Mouse (Mus musculus) brown adipose tissue, adult 24 weeks (tissue): Measurements from ENCODE around the gene Hoxb5. TPM values are rescaled to one million over a fixed set of nuclear protein-coding genes. Genes with fewer than 3 reads are reported as not detected.

Source experiments
- H3K27ac ChIP-seq: fragments of 200-500 bp; replicated peaks from 2 replicates; pipeline ENCODE4 v1.5.1; 2012; ENCODE audit warnings: low read depth, mild to moderate bottlenecking, low read length
- H3K4me1 ChIP-seq: fragments of 200-500 bp; 2 replicates; pipeline ENCODE4 v1.6.1; 2012; ENCODE audit warnings: low read length, mixed read lengths; ENCODE audit not compliant: control insufficient read depth, insufficient read depth, insufficient read length
- H3K4me3 ChIP-seq: fragments of 200-500 bp; 2 replicates; pipeline ENCODE4 v1.5.1; 2012; ENCODE audit warnings: low read depth, mild to moderate bottlenecking, low read length, moderate library complexity; ENCODE audit not compliant: insufficient read depth
- polyA plus RNA-seq: library from polyadenylated mRNA; stranded (reverse); fragments of >200 nt; gene quantifications from 2 replicates; pipeline ENCODE4 v1.2.4, GENCODE M21; 2012; ENCODE audit not compliant: missing spikeins, insufficient read depth, insufficient read length

Gene Hoxb5
- polyA plus RNA-seq, 1 experiment: 1.1 TPM

DNA sequence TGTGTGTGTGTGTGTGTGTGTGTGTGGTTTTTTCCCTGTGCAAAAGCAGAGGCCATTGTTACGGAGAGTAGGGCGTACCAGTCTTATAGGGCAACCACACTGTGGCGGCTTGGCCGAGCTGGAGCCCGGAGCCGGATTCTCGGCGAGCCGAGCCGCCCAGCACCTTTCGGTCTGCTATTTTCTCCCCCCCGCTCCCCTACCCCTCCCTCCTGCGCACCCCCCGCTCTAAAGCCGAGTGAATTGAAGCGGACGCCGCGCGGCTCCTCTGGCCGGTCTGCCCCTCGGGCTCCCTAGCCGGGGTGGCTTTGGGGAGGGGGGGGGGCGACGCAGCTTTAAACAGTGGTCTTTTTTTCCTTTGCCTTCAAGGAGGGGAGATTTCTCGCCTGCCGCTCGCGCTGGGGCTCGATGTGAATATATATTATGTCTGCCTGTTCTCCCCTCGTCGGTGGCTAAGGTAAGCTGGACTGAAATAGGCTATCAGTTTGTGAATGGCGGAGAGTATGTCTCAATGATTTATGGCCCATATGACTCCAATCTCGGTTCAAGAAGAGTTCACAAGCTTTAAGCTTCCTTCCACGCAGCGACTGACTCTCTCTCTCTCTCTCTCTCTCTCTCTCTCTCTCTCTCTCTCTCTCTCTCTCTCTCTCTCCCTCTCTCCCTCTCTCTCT is 37.7 kb downstream of the Hoxb5 start:
- peak overlapping the region; percentile 61 for H3K27ac ChIP-seq
- H3K4me3 ChIP-seq: peak overlapping the region; percentile 93
- H3K4me1 ChIP-seq: peaks cover 13% of the 10 kb centered on the region

DNA sequence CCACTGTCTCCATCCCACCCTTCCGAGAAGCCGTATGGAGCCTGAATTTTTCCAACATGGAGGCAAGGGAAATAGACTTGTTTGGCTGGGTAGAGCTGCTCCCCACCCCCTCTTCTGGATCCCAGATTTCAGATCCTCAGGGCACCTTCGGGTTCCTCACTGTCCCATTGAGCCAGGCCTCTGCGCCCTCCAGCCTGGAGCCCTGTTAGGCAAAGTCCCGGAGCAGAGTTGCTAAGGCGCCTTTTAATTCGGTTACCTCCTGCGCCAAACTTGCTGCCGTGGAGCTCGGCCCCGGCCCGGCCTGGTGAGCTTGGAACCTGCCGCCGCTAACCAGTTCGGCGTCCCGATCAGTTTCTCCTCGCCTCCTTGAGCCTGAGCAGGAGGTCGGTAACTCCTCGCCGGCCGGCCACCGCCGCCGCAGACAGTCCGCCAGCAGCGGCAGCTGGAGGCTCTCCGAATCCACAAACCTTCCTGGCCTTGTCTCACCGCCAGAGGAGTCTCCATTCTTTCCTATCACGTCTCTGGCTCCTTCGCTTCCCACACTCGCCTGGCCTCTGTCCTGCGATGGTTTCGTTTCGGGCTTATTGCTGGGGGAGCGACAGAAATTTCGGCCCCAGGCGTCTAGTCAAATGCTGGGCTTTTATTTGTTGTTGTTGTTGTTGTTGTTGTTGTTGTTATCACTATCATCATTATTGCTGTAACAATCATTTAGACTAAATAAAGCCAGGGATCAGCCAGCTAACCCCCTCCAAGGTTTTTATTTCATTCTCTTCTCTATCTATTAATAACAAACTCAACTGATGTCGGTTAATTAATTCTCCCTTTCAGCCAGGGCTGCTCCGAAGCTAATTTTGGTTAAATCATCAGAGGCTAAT is 38.8 kb downstream of the Hoxb5 start:
- H3K4me1 ChIP-seq: peaks cover 18% of the 10 kb centered on the region
- H3K27ac ChIP-seq: peak overlapping the region; percentile 99
- peak overlapping the region; percentile 93 for H3K4me3 ChIP-seq

DNA sequence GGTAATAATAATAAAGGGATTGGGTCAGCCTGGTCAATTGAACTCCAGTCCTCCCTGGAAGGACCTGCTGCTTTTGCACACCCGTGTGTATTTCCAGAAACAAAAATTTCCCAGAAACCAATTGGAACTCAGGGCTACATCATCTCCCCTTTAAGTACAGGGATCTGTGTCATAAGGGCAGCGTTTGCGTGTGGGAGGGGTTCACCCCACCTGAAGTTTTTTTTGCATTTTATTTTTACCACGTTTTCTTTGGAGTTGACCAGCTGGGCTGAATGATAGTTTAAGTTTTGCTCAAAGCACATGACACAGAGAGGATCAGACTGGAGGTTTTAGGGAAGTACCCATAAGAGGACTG is 39.4 kb downstream of the Hoxb5 start:
- Histone ChIP-seq H3K4me1 (peaks cover 18% of the 10 kb centered on the region), H3K27ac (peak overlapping the region; percentile 99), H3K4me3 (peak overlapping the region; percentile 31)

DNA sequence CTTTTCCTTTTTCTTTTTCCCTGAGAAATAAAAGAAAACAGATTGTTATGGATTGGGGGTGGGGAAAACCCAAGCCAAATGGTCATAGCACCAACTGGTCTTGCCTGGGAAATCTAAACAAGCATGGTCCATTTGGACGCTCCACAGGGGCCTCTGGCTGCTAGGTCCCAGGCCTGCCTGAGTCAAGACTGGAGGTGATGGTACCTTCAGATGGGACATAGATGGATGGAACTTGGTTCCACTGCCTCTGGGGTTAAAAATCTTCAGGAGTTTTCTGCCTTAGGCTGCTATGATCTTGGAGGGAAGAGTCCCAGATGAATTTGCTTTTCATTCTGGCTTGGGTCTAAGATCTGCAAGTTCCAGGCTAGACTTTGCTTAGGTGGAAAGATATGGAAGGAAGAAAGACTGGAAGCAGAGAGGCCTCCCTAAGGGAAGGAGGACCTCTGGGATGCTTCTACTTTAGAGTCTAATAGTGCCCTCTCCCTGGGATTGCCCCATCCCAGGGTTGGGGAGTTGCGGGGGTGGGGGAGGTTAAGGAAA is 40.1 kb downstream of the Hoxb5 start:
- H3K27ac ChIP-seq: no peak overlapping the region
- H3K4me1 ChIP-seq: peaks cover 23% of the 10 kb centered on the region
- no peak overlapping the region for H3K4me3 ChIP-seq

DNA sequence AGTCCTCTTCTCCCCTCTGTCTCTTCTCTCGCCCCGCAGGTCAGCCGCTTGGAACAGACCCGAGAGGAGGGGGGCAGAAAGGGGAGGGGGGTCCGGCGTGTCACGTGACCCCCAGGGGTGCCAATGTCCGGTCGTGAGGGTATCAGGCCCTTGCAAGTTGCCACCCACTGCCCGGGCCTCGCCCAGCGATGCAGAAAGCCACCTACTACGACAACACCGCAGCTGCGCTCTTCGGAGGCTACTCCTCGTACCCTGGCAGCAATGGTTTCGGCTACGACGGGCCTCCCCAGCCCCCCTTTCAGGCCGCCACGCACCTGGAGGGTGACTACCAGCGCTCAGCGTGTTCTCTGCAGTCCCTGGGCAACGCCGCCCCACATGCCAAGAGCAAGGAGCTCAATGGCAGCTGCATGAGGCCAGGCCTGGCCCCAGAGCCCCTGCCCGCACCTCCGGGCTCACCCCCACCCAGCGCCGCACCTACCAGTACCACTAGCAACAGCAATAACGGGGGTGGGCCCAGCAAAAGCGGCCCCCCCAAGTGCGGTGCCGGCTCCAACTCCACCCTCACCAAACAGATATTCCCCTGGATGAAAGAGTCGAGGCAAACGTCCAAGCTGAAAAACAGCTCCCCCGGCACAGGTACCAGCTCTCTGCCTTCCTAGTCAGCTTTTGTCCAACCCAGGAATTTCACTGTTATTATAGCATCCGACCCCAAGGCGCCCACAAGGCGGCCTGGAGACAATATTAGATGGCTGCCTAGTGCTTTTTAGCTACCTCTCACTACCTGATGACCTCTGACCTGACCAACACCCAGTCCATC is 41.1 kb downstream of the Hoxb5 start:
- peak overlapping the region; percentile 15; the same call in 1 of the 2 replicates for H3K4me3 ChIP-seq
- peaks cover 25% of the 10 kb centered on the region for H3K4me1 ChIP-seq
- H3K27ac ChIP-seq: 0 out of 2 replicates have a peak overlapping the region, but pooled peaks have one; percentile 5

DNA sequence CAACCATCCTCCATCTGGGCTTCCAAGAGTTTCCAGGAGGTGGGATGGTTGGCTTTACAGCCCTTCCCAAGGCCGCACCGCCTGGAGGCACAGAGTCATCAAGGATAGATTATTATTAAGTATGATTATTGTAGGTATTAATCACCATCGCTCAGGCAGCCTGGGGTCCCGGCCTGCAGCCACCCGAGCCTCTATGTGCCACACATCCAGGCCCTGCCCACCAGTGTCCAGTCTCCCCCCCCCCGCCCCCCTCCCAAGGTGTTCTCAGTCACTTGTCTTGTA is 41.7 kb downstream of the Hoxb5 start:
- Histone ChIP-seq H3K4me1 (peaks cover 22% of the 10 kb centered on the region), H3K27ac (0 out of 2 replicates have a peak overlapping the region, but pooled peaks have one; percentile 5), H3K4me3 (no peak overlapping the region)

DNA sequence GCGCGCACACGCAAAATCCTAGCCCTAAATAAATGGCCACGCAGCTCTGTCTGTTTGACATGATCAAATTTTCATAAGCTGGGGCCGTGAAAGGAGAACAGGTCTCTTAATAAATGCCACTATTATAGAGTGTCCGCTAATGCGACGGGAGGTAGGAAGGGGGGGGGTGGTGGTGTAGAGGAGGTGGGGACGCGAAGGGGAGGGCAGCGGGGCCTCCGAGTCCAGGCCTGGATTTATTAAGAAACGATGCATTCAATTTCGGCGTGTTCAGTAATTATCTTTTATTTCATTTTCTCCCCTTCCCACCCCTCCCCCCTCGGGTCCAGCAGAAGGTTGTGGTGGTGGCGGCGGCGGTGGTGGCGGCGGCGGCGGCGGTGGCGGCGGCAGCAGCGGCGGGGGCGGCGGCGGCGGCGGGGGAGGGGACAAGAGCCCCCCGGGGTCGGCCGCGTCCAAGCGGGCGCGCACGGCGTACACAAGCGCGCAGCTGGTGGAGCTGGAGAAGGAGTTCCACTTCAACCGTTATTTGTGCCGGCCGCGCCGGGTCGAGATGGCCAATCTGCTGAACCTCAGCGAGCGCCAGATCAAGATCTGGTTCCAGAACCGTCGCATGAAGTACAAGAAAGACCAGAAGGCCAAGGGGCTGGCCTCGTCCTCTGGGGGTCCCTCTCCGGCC is 42.2 kb downstream of the Hoxb5 start:
- Histone ChIP-seq H3K4me3 (peak overlapping the region; percentile 60), H3K27ac (0 out of 2 replicates have a peak overlapping the region, but pooled peaks have one; percentile 7), H3K4me1 (peaks cover 21% of the 10 kb centered on the region)

DNA sequence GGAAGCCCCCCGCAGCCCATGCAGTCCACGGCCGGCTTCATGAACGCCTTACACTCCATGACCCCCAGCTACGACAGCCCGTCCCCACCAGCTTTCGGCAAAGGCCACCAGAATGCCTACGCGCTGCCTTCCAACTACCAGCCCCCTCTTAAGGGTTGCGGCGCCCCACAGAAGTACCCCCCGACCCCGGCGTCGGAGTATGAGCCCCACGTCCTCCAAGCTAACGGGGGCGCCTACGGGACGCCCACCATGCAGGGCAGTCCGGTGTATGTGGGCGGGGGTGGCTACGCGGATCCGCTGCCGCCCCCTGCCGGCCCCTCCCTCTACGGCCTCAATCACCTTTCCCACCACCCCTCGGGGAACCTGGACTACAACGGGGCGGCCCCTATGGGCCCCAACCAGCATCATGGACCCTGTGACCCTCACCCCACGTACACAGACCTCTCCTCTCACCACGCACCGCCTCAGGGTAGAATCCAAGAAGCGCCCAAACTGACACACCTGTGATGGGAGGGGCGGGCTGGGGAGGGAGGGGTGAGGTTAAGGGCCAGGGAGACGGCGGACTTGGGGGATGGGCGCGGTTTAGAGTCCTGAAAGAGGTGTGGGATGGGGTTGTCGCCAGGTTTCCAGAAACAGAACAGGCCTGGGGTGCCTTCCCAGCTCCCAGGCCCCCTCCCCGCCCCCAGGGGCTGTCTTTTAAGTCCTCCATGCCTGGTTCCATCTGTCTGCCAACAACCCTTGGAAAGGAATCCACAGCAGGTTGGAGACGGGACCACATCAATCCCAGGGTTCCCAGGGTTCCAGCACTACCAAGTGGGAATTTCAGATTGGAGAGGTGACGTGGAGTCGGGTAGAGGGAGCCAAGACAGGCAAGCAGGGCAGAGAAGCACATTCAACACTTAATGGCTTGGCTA is 43.0 kb downstream of the Hoxb5 start:
- Histone ChIP-seq H3K27ac (0 out of 2 replicates have a peak overlapping the region, but pooled peaks have one; percentile 7), H3K4me3 (peak overlapping the region; percentile 60)

DNA sequence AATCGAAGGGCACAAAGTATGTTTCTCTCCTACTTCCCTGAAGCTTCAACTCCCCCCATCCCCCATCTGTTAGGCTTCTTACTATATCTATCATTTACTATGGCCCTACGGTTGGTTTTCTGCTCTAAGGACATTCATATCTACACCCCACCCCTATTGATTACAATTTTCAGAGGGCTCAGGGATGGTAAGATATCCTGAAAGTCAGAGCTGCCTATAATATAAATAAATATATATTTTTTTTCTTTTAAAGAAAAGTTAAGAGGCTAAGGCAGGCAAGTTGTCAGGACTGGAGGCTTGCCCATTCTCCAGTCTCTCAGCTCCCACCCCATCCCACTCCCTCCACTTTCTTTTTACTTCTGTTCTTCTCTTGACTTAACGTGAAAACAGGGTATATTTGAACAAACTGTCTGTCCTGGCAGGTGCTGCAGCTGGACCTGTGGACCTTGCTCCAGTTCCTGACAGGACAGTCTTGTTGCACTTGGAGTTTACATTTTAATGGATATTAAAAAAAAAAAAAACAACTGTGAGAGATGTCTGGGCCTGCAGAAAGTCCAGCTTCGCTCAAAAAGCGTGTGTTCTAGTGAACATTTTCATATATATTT is 43.9 kb downstream of the Hoxb5 start:
- peaks cover 21% of the 10 kb centered on the region for H3K4me1 ChIP-seq
- no peak overlapping the region for H3K4me3 ChIP-seq
- H3K27ac ChIP-seq: no peak overlapping the region

More for the DNA sequence above, 43.0 kb downstream of the Hoxb5 start:
- peaks cover 21% of the 10 kb centered on the region for H3K4me1 ChIP-seq

DNA sequence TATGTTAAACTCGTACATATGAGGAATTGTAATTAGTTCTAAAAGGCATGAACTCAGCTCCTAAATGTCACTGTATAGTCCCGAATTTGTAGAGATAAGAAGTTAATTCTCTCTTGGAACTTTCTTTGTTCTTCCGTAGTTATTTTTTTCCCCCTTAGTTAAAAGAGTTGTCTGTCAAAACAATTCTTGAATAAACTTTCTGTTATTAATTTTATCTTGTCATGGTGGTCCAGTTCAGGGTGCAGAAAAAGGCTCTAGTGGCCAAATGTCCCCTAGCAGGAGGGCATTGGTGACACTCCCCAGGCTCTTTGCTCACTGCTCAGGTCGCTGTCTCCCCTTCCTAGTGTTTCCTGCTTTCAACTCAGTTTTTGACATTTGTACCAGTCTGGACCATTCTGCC is 44.6 kb downstream of the Hoxb5 start:
- no peak overlapping the region for H3K4me3 ChIP-seq
- peaks cover 18% of the 10 kb centered on the region for H3K4me1 ChIP-seq
- H3K27ac ChIP-seq: peak overlapping the region; percentile 59; the same call in 1 of the 2 replicates

DNA sequence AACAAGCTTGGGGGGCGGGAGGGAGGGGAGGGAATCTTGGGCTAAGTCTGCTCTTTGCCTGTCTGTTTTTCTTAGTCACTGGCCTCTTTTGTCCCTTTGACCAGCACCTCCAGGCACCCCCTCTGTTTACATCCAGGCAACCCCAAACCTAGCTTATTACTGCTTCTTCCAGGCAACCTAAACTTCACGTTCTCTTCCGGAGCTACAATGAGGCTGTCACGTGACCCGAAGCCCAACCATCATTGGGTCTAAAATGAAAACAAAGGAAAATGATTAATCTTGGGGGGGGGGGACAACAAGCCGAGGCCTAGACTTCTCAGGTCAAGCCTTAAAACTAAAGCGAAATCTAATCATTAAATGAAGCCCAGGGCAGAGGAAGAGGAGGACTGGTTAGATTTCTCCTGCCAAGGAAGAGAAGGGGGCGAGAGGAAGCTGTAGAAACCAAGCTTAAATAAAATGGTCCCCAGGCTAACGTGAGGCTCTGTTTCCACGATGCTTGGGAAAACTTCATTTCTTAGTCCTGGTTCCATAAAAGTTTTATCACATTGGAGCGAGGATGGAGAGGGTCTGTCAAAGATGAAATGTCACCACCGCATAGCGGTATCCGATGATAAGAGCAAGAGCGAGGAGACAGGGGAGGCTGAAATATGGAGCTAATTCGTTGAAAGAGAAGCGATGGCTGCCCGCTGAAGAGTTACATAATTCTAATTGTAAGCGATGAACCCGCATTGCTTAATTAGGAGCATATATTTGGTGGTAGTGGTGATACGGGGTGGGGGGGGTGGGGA is 45.2 kb downstream of the Hoxb5 start:
- Histone ChIP-seq H3K4me1 (peaks cover 18% of the 10 kb centered on the region), H3K4me3 (0 out of 2 replicates have a peak overlapping the region, but pooled peaks have one; percentile 14), H3K27ac (peak overlapping the region; percentile 59)

DNA sequence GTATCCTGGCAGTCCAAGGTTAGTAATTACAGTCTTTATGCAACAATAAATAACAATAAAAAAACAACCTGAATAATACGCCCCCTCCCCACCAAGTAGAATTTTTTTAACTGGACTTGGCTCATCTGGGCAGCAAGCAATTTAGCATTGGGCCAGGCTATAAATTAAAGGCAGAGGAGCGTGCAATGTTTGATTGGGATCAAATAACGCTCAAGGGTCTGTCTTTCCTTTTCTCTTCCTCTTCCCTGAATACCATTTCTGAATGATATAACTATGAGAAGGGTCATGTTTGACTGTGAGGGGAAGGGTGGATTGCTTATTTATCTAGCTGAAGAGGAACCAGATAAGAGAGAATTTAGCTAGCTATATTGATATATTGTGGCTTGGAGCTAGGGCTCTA is 45.9 kb downstream of the Hoxb5 start:
- H3K4me1 ChIP-seq: peaks cover 18% of the 10 kb centered on the region
- no peak overlapping the region for H3K27ac ChIP-seq

More for the DNA sequence above, 45.9 kb downstream of the Hoxb5 start:
- H3K4me3 ChIP-seq: no peak overlapping the region
